Mouse (Mus musculus) gastrocnemius, postnatal 4 days (tissue): Measurements from ENCODE around the gene Gm37240. TPM values are rescaled to one million over a fixed set of nuclear protein-coding genes. Genes with fewer than 3 reads are reported as not detected.

Experiments used
- DNase-seq, 2 experiments: peaks; one replicate each; pipeline ENCODE4 v3.0.0; 2021 to 2022; ENCODE audit warnings: low spot score in 2 of 2, mixed read lengths in 2 of 2
- total RNA-seq, 2 experiments: library from RNA; stranded (reverse); gene quantifications; 2 replicates each; pipeline ENCODE4 v1.2.3; 2021

Gm37240 gene
- total RNA-seq, 2 experiments from 2014 or later: 26.2 to 28.4 TPM

GRCm38 (mm10) chr3:85645517-85646004 lies 241.8 kb downstream of the Gm37240 start:
- no peak for DNase-seq

DNA sequence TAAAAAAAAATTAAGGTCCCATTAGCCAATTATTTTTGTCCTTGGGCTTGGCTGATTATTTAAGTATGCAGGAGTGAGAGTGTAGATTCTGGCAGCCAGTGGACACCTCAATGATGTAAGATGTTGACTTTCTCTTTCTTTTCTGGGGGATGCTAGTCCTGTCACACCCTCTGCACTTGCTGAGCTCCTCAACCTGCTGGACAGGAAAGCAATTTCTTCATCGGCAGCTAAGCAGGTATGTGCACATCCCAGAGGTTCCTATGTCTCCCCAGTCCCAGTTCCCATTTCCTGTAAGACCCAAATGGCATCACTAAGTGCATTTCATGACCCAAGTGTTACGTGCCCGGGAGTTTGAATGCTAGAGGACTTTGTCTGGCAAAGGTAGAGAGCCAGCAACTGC lies 242.5 kb downstream of the Gm37240 start:
- no peak for DNase-seq

DNA sequence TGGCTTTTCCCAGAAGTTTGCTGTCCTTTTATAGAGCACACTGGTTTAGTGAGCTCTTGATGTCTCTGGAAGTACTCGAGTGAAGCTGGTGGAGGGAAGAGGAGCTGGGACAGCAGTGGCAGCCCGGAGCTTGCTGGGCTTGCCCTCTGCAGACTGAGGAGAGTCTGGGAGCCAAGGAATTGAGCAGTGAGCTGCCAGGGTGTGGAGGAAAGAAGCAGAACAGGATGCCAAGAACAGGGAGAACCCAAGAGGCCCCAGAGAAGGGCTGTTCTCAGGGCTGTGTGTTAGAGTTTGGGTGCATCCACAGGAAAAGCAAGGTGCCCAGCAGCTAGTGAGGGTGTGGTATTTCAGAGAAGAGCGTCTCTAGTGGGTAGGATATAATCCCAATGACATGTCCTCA lies 245.6 kb downstream of the Gm37240 start:
- DNase-seq: no peak

- DNase-seq: no peak
These were observed 250.4 kb downstream of the Gm37240 start for GRCm38 (mm10) chr3:85636716-85637447.

- no peak for DNase-seq
These were observed 251.7 kb downstream of the Gm37240 start for GRCm38 (mm10) chr3:85635591-85635990.

GRCm38 (mm10) chr3:85635126-85635419 lies 252.2 kb downstream of the Gm37240 start:
- no peak for DNase-seq

DNA sequence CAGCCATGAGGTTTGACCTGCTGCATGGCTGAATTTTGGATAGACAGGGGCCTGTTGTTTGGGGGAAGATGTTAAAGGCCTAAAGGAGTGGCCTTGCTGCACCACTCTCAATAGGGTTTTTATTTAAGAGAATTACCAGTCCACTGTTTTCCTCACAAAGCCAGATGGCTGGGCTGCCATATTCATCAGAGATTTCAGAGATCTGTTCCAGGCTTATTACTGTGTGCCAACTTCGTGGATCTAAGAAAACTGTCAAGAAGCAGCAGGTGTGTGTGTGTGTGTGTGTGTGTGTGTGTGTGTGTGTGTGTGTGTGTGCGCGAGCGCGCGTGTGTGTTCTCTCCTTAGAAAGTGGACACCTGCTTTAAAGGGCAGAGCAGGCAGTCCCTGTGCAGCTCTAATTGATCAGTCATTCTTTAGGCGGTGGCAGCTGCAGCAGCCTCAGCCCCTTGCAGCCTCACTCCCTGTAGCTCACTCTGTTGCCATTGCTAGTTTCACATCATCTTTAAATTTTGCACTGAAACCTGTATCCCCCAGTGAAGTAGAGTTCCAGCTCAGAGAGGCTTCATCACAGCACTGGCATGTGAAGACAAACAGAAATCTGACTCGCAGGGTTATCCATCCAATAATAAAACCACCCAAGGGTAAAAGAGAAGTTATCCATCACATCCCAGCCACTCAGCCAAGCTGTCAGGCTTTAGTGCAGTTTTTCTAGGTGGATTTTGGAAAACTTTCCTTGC lies 252.8 kb downstream of the Gm37240 start:
- no peak for DNase-seq

DNA sequence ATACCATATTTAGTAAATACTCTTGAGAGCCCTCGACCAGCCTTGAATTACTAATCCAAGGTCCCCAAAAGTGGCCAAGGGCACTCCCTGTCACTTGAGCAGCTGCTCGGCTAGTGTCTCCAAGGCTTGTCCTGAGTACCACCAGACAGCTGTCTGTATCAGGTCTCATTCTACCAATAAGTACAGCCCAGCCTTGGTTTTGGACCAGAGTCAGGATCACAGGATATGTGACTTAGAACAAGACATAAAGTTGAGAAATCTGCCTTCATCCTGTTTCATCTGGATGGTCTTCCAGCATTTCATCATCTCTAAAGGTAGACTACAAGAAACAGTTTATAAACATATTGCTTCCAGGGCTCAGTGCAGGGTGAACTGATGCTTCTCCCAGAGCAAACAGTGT lies 253.6 kb downstream of the Gm37240 start:
- no peak for DNase-seq

- DNase-seq: no peak
These were observed 257.3 kb downstream of the Gm37240 start for GRCm38 (mm10) chr3:85629895-85630510.

DNA sequence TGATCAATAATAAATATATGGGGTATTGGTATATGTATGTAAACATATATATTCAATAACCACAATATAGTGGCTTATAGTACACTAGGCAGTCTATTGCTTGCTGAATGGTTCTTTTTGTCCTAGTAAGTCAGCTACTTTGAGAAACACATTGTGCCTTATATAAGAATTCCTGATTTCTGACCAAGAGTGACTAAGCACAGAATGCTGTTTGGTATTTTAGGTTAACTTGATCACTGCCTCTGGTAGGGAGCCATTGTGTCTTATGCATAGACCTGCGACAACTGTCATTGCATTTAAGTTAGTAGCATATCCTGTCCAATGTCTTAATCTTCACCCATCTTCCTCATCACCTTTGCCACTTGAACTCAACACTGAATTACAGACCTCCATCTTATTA lies 267.6 kb downstream of the Gm37240 start:
- no peak for DNase-seq

- DNase-seq: no peak
These were observed 268.0 kb downstream of the Gm37240 start for GRCm38 (mm10) chr3:85619345-85619744.

GRCm38 (mm10) chr3:85618885-85619284 lies 268.4 kb downstream of the Gm37240 start:
- DNase-seq: no peak

DNA sequence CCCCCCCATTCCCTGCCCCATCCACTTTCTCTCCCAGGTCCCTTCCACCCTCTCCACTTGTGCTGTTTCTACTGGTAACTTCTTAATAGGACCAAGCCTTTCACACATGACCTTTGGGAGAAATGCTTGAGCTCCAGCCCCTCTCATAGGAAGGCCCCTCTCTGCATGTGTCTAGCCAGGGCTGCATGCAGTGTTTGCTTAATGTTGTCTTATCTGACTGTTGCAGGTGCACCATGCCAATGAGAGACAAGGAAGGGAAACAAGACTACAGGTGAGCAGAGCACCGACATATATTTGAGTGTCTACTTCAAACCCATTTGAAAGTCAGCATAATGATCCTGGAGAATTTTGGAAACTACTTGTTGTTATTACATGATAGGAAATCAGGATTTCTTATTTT lies 270.9 kb downstream of the Gm37240 start:
- DNase-seq: no peak

DNA sequence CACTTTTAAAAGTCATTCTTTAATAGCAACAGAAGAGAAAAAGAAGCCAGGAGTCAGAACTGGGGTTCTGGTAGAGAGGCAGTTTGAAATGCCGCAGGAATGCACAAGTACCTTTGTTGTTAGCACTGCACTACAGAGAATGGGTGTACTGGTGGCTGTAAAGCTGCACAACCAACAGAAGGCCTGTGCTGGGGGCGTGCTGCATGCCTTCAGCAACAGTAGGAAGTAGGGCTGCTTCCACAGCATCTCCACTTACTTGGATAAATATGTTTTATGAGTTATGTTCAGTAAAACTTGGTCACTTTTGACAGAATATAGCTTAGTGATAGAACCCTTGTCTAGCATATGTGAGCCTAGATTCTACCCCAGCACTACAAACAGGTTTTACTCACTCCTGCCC lies 279.6 kb downstream of the Gm37240 start:
- DNase-seq: no peak

GRCm38 (mm10) chr3:85606912-85607311 lies 280.4 kb downstream of the Gm37240 start:
- DNase-seq: no peak

DNA sequence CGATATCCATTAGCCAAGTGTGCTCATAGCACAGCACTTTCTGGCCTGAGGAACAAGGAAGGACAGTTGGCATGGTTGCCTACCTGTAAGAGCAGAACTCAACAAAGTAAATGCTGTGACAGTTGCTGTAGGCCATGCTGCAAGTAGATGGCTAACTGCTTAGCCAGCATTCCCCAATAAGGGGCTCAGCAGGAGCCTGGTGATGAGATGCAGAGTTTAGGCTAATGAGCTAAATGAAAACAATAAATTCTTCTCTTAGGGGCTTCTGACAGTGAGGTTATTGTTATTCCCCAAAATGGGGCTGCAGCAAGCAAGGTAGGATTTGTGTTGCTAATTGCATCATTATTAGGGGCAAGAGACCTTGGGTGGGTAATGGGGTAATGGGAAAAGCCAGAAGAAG lies 283.5 kb downstream of the Gm37240 start:
- no peak for DNase-seq

GRCm38 (mm10) chr3:85601841-85602305 lies 285.4 kb downstream of the Gm37240 start:
- DNase-seq: no peak

GRCm38 (mm10) chr3:85599526-85599925 lies 287.8 kb downstream of the Gm37240 start:
- no peak for DNase-seq

DNA sequence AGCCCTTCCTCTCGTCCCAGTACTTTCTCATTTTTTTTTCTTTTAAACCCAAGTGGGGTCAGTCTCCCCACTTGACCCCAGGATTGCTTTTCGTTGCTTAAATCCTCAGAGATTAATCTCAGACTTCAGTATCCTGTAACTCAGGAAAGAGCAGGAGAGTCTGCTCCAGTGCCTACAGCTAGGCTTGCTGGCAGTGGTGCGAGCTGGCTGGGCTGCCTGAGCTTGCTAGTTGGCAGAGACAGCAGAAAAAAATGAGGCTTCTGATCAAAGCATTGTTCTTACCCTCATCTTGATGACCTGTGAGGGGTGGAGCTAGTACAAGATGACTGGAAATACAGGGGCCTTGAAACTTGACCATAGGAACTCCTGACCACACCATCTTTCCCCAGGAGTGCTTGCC lies 292.9 kb downstream of the Gm37240 start:
- DNase-seq: no peak

GRCm38 (mm10) chr3:85592640-85593252 lies 294.6 kb downstream of the Gm37240 start:
- DNase-seq: no peak

- DNase-seq: no peak
These were observed 295.3 kb downstream of the Gm37240 start for GRCm38 (mm10) chr3:85592067-85592466.
